Mouse (Mus musculus) left cerebral cortex, adult 2 months (tissue): ENCODE measurements around the gene Saa1. TPM values are rescaled to one million over a fixed set of nuclear protein-coding genes. Genes with fewer than 3 reads are reported as not detected.

ENCODE experiments used
- DNase-seq, 2 experiments: peaks; one replicate each; pipeline ENCODE4 v3.0.0; 2021 to 2022; ENCODE audit warnings: low spot score in 2 of 2, mixed read lengths in 1 of 2; ENCODE audit errors: extremely low spot score in 1 of 2
- H3K27ac ChIP-seq: fragments of 200-600 bp; 2 replicates; pipeline ENCODE4 v1.8.1; 2022
- H3K4me3 ChIP-seq: fragments of 200-600 bp; 2 replicates; pipeline ENCODE4 v1.8.1; 2022
- CTCF ChIP-seq: fragments of 200-600 bp; IDR thresholded peaks from 2 replicates; pipeline ENCODE4 v1.8.1; 2022; ENCODE audit warnings: antibody characterized with exemption, mild to moderate bottlenecking, moderate library complexity
- intact Hi-C: fragments of 180-260 bp; cut with DNase I; formaldehyde crosslinking; loops from one replicate; pipeline ENCODE4 v1.15.1; 2025
- total RNA-seq, 2 experiments: library from RNA; stranded (reverse); gene quantifications; 2 replicates each; pipeline ENCODE4 v1.2.3; 2021

The Saa1 gene
- total RNA-seq, 2 experiments from 2014 or later = not detected

GRCm38 (mm10) chr7:46714518-46714917 lies 28.3 kb downstream of the Saa1 start:
- intact Hi-C loops = loop anchor here (2.0 to 5.0 kb wide), 2 partner anchors 56 to 322 kb away; no protein-coding TSS in a partner anchor
- peak; percentile 46 to 64 for DNase-seq
- no peak overlapping the region for H3K4me3 ChIP-seq
- TF ChIP-seq CTCF = peak; percentile 93
- H3K27ac ChIP-seq = no peak overlapping the region

GRCm38 (mm10) chr7:46712250-46712649 lies 30.5 kb downstream of the Saa1 start:
- TF ChIP-seq CTCF = no peak
- intact Hi-C loops = loop anchor here (5.0 kb wide), 1 partner anchor 320 kb away; no protein-coding TSS in a partner anchor

DNA sequence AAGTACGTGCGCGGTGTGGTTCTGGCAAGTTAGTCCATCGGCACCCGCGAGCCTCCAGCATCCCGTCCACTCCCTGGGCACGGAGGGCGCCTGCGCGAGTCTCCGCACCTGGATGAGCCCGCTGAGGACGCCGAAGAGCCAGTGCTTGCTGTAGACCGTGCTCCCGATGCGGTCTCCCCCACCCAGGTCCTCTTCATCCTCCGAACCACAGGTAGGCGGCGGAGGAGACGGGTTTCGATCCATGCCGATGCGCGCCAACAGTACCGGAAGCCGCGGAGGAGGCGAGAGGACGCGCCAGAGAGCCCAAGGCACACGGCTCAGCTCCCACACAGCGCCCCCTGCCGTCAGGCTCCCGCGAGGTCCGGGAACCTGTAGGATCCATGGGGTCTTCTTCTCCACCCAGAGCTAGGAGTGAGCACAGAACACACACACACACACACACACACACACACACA lies 32.4 kb downstream of the Saa1 start, which contains the start of gene Saal1:
TSS of gene Saal1 (minus strand) at position 291 of the 455 bp plus-strand sequence.
- H3K27ac ChIP-seq = peak within 1 kb of the TSS; percentile 89

More at GRCm38 (mm10) chr7:46712250-46712649, 30.5 kb downstream of the Saa1 start:
- Histone ChIP-seq H3K27ac (no peak overlapping the region), H3K4me3 (no peak overlapping the region)
- no peak for DNase-seq

DNA sequence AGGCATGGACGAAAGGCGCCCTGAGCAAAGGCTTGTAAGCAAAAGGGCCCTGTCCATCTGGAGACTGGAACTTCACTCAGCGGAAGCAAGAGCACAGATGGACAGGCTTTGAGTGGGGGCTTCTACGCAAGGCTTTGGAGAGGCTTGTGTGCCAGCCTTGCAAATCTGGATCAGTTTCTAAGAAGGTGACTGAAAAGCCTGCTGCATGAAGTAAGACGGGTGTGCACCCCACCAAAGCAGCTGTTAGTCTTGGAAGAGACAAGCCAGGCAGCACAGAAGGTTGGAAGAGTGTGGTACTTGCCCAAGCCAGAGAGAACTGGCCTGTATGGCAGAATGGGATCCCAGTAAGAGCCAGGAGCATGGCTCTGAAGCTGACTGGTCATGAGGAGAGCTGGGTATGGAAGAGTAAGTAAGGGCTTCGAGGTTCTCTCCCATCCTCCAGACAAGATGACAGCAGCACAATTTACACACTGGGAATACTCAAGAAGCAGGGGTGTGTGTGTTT lies 42.2 kb downstream of the Saa1 start:
- H3K4me3 ChIP-seq = no peak overlapping the region
- H3K27ac ChIP-seq = no peak overlapping the region
- no peak for TF ChIP-seq CTCF
- intact Hi-C loops = no loop called here
- no peak for DNase-seq

More for the DNA sequence above, 32.4 kb downstream of the Saa1 start, which contains the start of gene Saal1:
- H3K4me3 ChIP-seq = peak within 1 kb of the TSS; percentile 88
- intact Hi-C loops = loop anchor here (2.0 to 5.0 kb wide), 2 partner anchors 72 to 318 kb away; partner anchors contain the start of gene Sergef
- peak; percentile 70 for TF ChIP-seq CTCF
- peak; percentile 80 to 81 for DNase-seq

GRCm38 (mm10) chr7:46696754-46697153 lies 46.0 kb downstream of the Saa1 start:
- no peak overlapping the region for H3K27ac ChIP-seq
- intact Hi-C loops = no loop called here
- DNase-seq = no peak
- no peak overlapping the region for H3K4me3 ChIP-seq
- TF ChIP-seq CTCF = no peak

Other genes with a start within 250 kb of the Saa1 start
- gene Sergef, start 103.2 kb downstream of the Saa1 start, total RNA-seq = 10 to 100 TPM; 74.5 to 77.3 TPM
- not detected for gene Tph1, start 70.4 kb downstream of the Saa1 start, total RNA-seq
- 1 to 10 TPM; 8.8 to 9.3 TPM for gene Saal1, start 32.3 kb downstream of the Saa1 start, total RNA-seq
- gene Saa3, start 27.3 kb downstream of the Saa1 start, total RNA-seq = not detected
- not detected for gene Saa4, start 10.4 kb downstream of the Saa1 start, total RNA-seq
- gene Saa2, start 8.8 kb upstream of the Saa1 start, total RNA-seq = not detected
- 10 to 100 TPM; 14.6 to 16.8 TPM for gene Hps5, start 53.1 kb upstream of the Saa1 start, total RNA-seq
- 10 to 100 TPM; 34.3 to 36.4 TPM for gene Gtf2h1, start 53.1 kb upstream of the Saa1 start, total RNA-seq
- gene Ldha, start 98.5 kb upstream of the Saa1 start, total RNA-seq = 100 to 1,000 TPM; 342 to 356 TPM
- gene Ldhc, start 118.2 kb upstream of the Saa1 start, total RNA-seq = not detected
- gene Tsg101, start 177.0 kb upstream of the Saa1 start, total RNA-seq = 10 to 100 TPM; 74.9 to 76.2 TPM
- gene Uevld, start 215.5 kb upstream of the Saa1 start, total RNA-seq = 10 to 100 TPM; 11.7 to 13.2 TPM
- not detected for gene Gm9999, start 240.6 kb upstream of the Saa1 start, total RNA-seq